Mouse (Mus musculus) heart, postnatal 0 days (tissue): ENCODE data around the gene Ptprt. TPM values are rescaled to one million over a fixed set of nuclear protein-coding genes. Genes with fewer than 3 reads are reported as not detected.
A peak's percentile ranks its signal among the peaks of the same experiment; 100 is the strongest.

Experiments used
- ATAC-seq: fragments of 200-750 bp; cut with Nextera tagmentation; 2 replicates; pipeline ENCODE4 v1.8.0; 2017; ENCODE audit warnings: low read depth, moderate number of reproducible peaks, moderate library complexity; ENCODE audit not compliant: insufficient read depth
- DNase-seq: peaks from one replicate; pipeline ENCODE4 v3.0.0-alpha.2; 2016; ENCODE audit warnings: low spot score
- H3K27ac ChIP-seq: fragments of 300-500 bp; sonication (generic); 2 replicates; pipeline ENCODE4 v1.5.1; 2014; ENCODE audit warnings: low read depth, mild to moderate bottlenecking
- H3K27me3 ChIP-seq: fragments of 300-500 bp; sonication (generic); 2 replicates; pipeline ENCODE4 v1.6.1; 2014; ENCODE audit warnings: low read length, mixed read lengths; ENCODE audit not compliant: control insufficient read depth, insufficient read depth
- H3K36me3 ChIP-seq: fragments of 300-500 bp; sonication (generic); replicated peaks from 2 replicates; pipeline ENCODE4 v1.6.1; 2014; ENCODE audit warnings: low read length, mixed read lengths; ENCODE audit not compliant: control insufficient read depth, insufficient read depth
- H3K4me1 ChIP-seq: fragments of 300-500 bp; sonication (generic); 2 replicates; pipeline ENCODE4 v1.6.1; 2014; ENCODE audit warnings: antibody characterized with exemption; ENCODE audit not compliant: control insufficient read depth, insufficient read depth
- H3K4me2 ChIP-seq: fragments of 300-500 bp; sonication (generic); 2 replicates; pipeline ENCODE4 v1.6.1; 2014; ENCODE audit warnings: low read depth, mild to moderate bottlenecking, low read length, moderate library complexity
- H3K4me3 ChIP-seq: fragments of 300-500 bp; sonication (generic); 2 replicates; pipeline ENCODE4 v1.5.1; 2014; ENCODE audit warnings: low read depth, low read length
- H3K9ac ChIP-seq: fragments of 300-500 bp; sonication (generic); replicated peaks from 2 replicates; pipeline ENCODE4 v1.6.1; 2014; ENCODE audit warnings: low read depth, low read length, mixed read lengths
- H3K9me3 ChIP-seq: fragments of 300-500 bp; sonication (generic); replicated peaks from 2 replicates; pipeline ENCODE4 v1.6.1; 2016; ENCODE audit warnings: low read length; ENCODE audit not compliant: control insufficient read depth
- CTCF ChIP-seq: IDR thresholded peaks from 2 replicates; pipeline ENCODE4 v1.5.1; 2016; ENCODE audit warnings: antibody characterized with exemption, control low read depth, low read depth
- EP300 ChIP-seq: IDR thresholded peaks from 2 replicates; pipeline ENCODE4 v1.6.1; 2016; ENCODE audit warnings: antibody characterized with exemption, low read depth
- WGBS: fragments of 180-500 bp; shearing (Covaris S2); extraction: QIAGEN DNeasy Blood & Tissue Kit; methylation state at CpG from one replicate; pipeline ENCODE4 v1.1.7; 2014; 5-methylcytosine and 5-hydroxymethylcytosine counted together
- polyA plus RNA-seq: library from polyadenylated mRNA; unstranded; fragments of >200 nt; fragmentation: Nextera tagmentation; extraction: Ambion mirVana; gene quantifications from 2 replicates; pipeline ENCODE4 v1.2.1, GENCODE M21; 2015
- total RNA-seq: library from RNA; depleted of rRNA; stranded (reverse); fragments of >200 nt; gene quantifications from 2 replicates; pipeline ENCODE4 v1.2.3, GENCODE M21; 2014; ENCODE audit warnings: low replicate concordance; rRNA removed

The Ptprt gene
- total RNA-seq (0.08 and 0.12 TPM in 2 replicates), polyA plus RNA-seq (0.47 and 0.55 TPM in 2 replicates)

GRCm38 (mm10) chr2:162660941-162661386, at the start of gene Ptprt:
TSS of gene Ptprt (minus strand) at chr2:162661147.
- ATAC-seq, result 0 out of 2 replicates have a peak, but pooled peaks have one; percentile 17
- no peak within 1 kb of the TSS for H3K27ac ChIP-seq
- H3K27me3 ChIP-seq, result peaks cover 45% of the 10 kb centered on the region
- peak within 1 kb of the TSS; percentile 92 for H3K4me2 ChIP-seq
- no peaks in the 10 kb centered on the region for H3K36me3 ChIP-seq
- H3K9me3 ChIP-seq, result no peaks in the 10 kb centered on the region
- H3K4me3 ChIP-seq, result peak within 1 kb of the TSS; percentile 51
- no peak within 1 kb of the TSS; the same call in 1 of the 2 replicates for H3K9ac ChIP-seq
- under 1% methylated on average over 43 of the region's 73 CpGs for WGBS
- peaks cover 9% of the 10 kb centered on the region; the same call in 1 of the 2 replicates for H3K4me1 ChIP-seq
- DNase-seq, result no peak
- TF ChIP-seq EP300 (no peak), CTCF (no peak)

GRCm38 (mm10) chr2:162710443-162710842, 49.5 kb upstream of the Ptprt start:
- Histone ChIP-seq H3K36me3 (no peaks in the 10 kb centered on the region), H3K4me2 (no peak overlapping the region), H3K27me3 (no peaks in the 10 kb centered on the region), H3K27ac (no peak overlapping the region), H3K4me3 (no peak overlapping the region), H3K4me1 (no peaks in the 10 kb centered on the region), H3K9ac (no peak overlapping the region), H3K9me3 (no peaks in the 10 kb centered on the region)
- TF ChIP-seq CTCF (no peak), EP300 (no peak)
- WGBS, result 60% methylated on average over 2 of the region's 2 CpGs
- DNase-seq, result no peak
- no peak for ATAC-seq

- Histone ChIP-seq H3K9ac (no peak overlapping the region), H3K27ac (no peak overlapping the region), H3K9me3 (no peaks in the 10 kb centered on the region), H3K27me3 (no peaks in the 10 kb centered on the region; the same call in 1 of the 2 replicates), H3K4me3 (no peak overlapping the region), H3K4me1 (0 out of 2 replicates have a peak, but pooled peaks cover 5% of the 10 kb centered on the region), H3K36me3 (no peaks in the 10 kb centered on the region), H3K4me2 (no peak overlapping the region)
- 79% methylated on average over 3 of the region's 3 CpGs for WGBS
- no peak for ATAC-seq
- DNase-seq, result no peak
- TF ChIP-seq CTCF (no peak), EP300 (no peak)
These were observed 38.7 kb upstream of the Ptprt start for GRCm38 (mm10) chr2:162699691-162700090.

- no peak for TF ChIP-seq EP300
- no peak for TF ChIP-seq CTCF
- Histone ChIP-seq H3K4me1 (0 out of 2 replicates have a peak, but pooled peaks cover 5% of the 10 kb centered on the region), H3K36me3 (no peaks in the 10 kb centered on the region), H3K4me3 (no peak overlapping the region), H3K9ac (no peak overlapping the region), H3K27me3 (no peaks in the 10 kb centered on the region; the same call in 1 of the 2 replicates), H3K4me2 (no peak overlapping the region), H3K9me3 (no peaks in the 10 kb centered on the region), H3K27ac (no peak overlapping the region)
- DNase-seq (no peak), ATAC-seq (no peak)
These were observed 38.1 kb upstream of the Ptprt start for GRCm38 (mm10) chr2:162699036-162699435.

GRCm38 (mm10) chr2:162698068-162698467, 37.1 kb upstream of the Ptprt start:
- WGBS, result 45% methylated on average over 8 of the region's 8 CpGs
- Histone ChIP-seq H3K27me3 (no peaks in the 10 kb centered on the region; the same call in 1 of the 2 replicates), H3K4me1 (0 out of 2 replicates have a peak, but pooled peaks cover 5% of the 10 kb centered on the region), H3K4me3 (no peak overlapping the region), H3K9ac (no peak overlapping the region), H3K27ac (no peak overlapping the region), H3K4me2 (0 out of 2 replicates have a peak overlapping the region, but pooled peaks have one; percentile 23), H3K36me3 (no peaks in the 10 kb centered on the region), H3K9me3 (no peaks in the 10 kb centered on the region)
- no peak for TF ChIP-seq EP300
- TF ChIP-seq CTCF, result no peak
- ATAC-seq (no peak), DNase-seq (no peak)

- no peak for ATAC-seq
- WGBS, result 78% methylated on average over 10 of the region's 10 CpGs
These were observed 36.2 kb upstream of the Ptprt start for GRCm38 (mm10) chr2:162697151-162697550.

More at GRCm38 (mm10) chr2:162697151-162697550, 36.2 kb upstream of the Ptprt start:
- H3K4me1 ChIP-seq, result 0 out of 2 replicates have a peak, but pooled peaks cover 5% of the 10 kb centered on the region
- H3K27me3 ChIP-seq, result no peaks in the 10 kb centered on the region; the same call in 1 of the 2 replicates
- H3K27ac ChIP-seq, result no peak overlapping the region
- H3K9me3 ChIP-seq, result no peaks in the 10 kb centered on the region
- H3K36me3 ChIP-seq, result no peaks in the 10 kb centered on the region
- no peak overlapping the region for H3K4me3 ChIP-seq
- H3K9ac ChIP-seq, result no peak overlapping the region
- TF ChIP-seq CTCF (no peak), EP300 (no peak)
- no peak for DNase-seq
- H3K4me2 ChIP-seq, result no peak overlapping the region
